Mouse (Mus musculus): ENCODE measurements around the gene Csad.
"Not testable (repeated sequence)": the region's sequence is repeated elsewhere in the genome, so short reads cannot be mapped to it uniquely, and the experiment has no call there.

The Csad gene

GRCm38 (mm10) chr15:102233896-102234295, 29.4 kb upstream of the Csad start:
- no peak for DNase-seq

- no peak for DNase-seq
Observed at GRCm38 (mm10) chr15:102232764-102233163, 28.2 kb upstream of the Csad start.

GRCm38 (mm10) chr15:102231748-102232147, 27.2 kb upstream of the Csad start, which contains the start of gene Itgb7:
Itgb7 (minus strand) TSS chr15:102231944.
- no peak for DNase-seq

- DNase-seq = no peak
Observed at GRCm38 (mm10) chr15:102230408-102231321, 26.1 kb upstream of the Csad start.

GRCm38 (mm10) chr15:102225619-102226018, 21.1 kb upstream of the Csad start:
- DNase-seq = not testable (repeated sequence)

- no peak for DNase-seq
Observed at GRCm38 (mm10) chr15:102224992-102225617, 20.6 kb upstream of the Csad start.

GRCm38 (mm10) chr15:102224186-102224991, 19.9 kb upstream of the Csad start:
- peak; percentile 81 for DNase-seq

- DNase-seq = peak; percentile 36
Observed at GRCm38 (mm10) chr15:102222386-102222785, 17.9 kb upstream of the Csad start.

GRCm38 (mm10) chr15:102217325-102217724, 12.8 kb upstream of the Csad start:
- no peak for DNase-seq

- DNase-seq = no peak
Observed at GRCm38 (mm10) chr15:102216459-102217228, 12.1 kb upstream of the Csad start.

- DNase-seq = no peak
Observed at GRCm38 (mm10) chr15:102215624-102216023, 11.1 kb upstream of the Csad start.

GRCm38 (mm10) chr15:102214132-102214531, 9.6 kb upstream of the Csad start:
- no peak for DNase-seq

- DNase-seq = no peak
Observed at GRCm38 (mm10) chr15:102211895-102212294, 7.4 kb upstream of the Csad start.

- no peak for DNase-seq
Observed at GRCm38 (mm10) chr15:102210816-102211215, 6.3 kb upstream of the Csad start.

GRCm38 (mm10) chr15:102209114-102209513, 4.6 kb upstream of the Csad start:
- DNase-seq = no peak

GRCm38 (mm10) chr15:102208092-102208561, 3.6 kb upstream of the Csad start:
- no peak for DNase-seq

- no peak for DNase-seq
Observed at GRCm38 (mm10) chr15:102207351-102207750, 2.8 kb upstream of the Csad start.

GRCm38 (mm10) chr15:102205779-102206178, 1.3 kb upstream of the Csad start:
- DNase-seq = peak; percentile 29

- DNase-seq = peak; percentile 78
Observed at GRCm38 (mm10) chr15:102203835-102204381, 616 bp downstream of the Csad start.

GRCm38 (mm10) chr15:102202971-102203834, 1.3 kb downstream of the Csad start, which contains the start of gene Zfp740:
Zfp740 (plus strand) TSS chr15:102203249.
- peak; percentile 94 for DNase-seq

- DNase-seq = no peak
Observed at GRCm38 (mm10) chr15:102198841-102199240, 5.7 kb downstream of the Csad start.

All from right cerebral cortex, postnatal 4 days (tissue).